Mouse (Mus musculus): ENCODE results near the gene Poc1a. TPM values are rescaled to one million over a fixed set of nuclear protein-coding genes. Genes with fewer than 3 reads are reported as not detected.

Poc1a gene
- polyA plus RNA-seq, 1 experiment from 2014 or later = 40.1 TPM

DNA sequence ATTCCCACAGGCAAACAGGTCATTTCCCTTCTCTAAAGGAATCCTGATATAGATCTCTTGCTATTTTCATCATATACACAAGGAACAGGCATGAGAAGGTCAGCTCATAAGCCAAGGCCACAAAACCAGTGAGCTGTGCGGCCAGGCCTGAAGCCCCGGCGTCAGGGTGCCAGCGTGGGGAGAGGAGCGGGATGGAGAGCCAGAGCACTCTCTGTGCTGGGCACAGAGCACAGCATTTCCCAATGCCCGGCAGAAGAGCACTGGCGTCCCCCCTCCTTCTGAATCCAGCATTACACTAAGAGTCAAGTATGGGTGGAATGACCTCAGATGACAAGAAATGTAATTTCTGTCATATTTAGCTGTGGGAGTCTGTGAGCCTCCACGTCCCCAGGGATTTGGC, 43.5 kb upstream of the Poc1a start:
- DNase-seq (ENCODE audit: low spot score) (no peak), ATAC-seq (ENCODE audit: insufficient number of reproducible peaks, low FRiP score, low TSS enrichment, low read depth) (no peak)
- no peaks in the 10 kb centered on the region for H3K27me3 ChIP-seq (ENCODE audit: control insufficient read depth, insufficient read depth, low read length)
- H3K36me3 ChIP-seq (ENCODE audit: control insufficient read depth, insufficient read depth, low read length) = peaks cover 32% of the 10 kb centered on the region
- no peaks in the 10 kb centered on the region for H3K4me1 ChIP-seq (ENCODE audit: control insufficient read depth, insufficient read depth, low read length)
- H3K4me3 ChIP-seq (ENCODE audit: low read depth, low read length) = no peak overlapping the region
- no peak overlapping the region for H3K9ac ChIP-seq (ENCODE audit: low read length)
- H3K9me3 ChIP-seq (ENCODE audit: control insufficient read depth, low read length) = no peaks in the 10 kb centered on the region
- no peak overlapping the region for H3K27ac ChIP-seq (replicated peaks; ENCODE audit: low read depth, low read length)
- WGBS = 92% methylated on average over 8 of the region's 8 CpGs
- no peak overlapping the region for H3K4me2 ChIP-seq (ENCODE audit: low read depth, severe bottlenecking)

DNA sequence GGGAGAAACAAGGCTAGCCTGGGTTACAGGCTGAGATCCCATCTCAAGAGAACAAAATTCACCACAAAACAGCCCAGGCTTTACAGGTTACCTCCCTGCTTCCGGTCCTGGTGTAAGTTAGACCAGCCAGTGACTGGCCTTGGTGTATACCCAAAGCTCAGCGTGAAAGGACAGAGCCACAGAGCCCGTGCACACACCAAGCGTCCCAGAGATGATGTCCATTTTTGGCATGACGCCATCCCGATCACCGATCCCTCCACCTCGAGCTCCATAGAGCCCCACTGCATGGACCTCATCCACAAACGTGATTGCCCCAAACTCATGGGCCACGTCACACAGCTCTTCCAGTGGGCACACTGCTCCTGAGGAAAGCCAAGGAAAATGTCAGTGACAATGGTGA, 43.0 kb upstream of the Poc1a start:
- no peaks in the 10 kb centered on the region for H3K27me3 ChIP-seq (ENCODE audit: control insufficient read depth, insufficient read depth, low read length)
- H3K36me3 ChIP-seq (ENCODE audit: control insufficient read depth, insufficient read depth, low read length) = peaks cover 32% of the 10 kb centered on the region
- H3K4me3 ChIP-seq (ENCODE audit: low read depth, low read length) = no peak overlapping the region
- H3K4me2 ChIP-seq (ENCODE audit: low read depth, severe bottlenecking) = no peak overlapping the region
- no peak overlapping the region for H3K27ac ChIP-seq (replicated peaks; ENCODE audit: low read depth, low read length)
- ATAC-seq (ENCODE audit: insufficient number of reproducible peaks, low FRiP score, low TSS enrichment, low read depth) (no peak), DNase-seq (ENCODE audit: low spot score) (no peak)
- H3K4me1 ChIP-seq (ENCODE audit: control insufficient read depth, insufficient read depth, low read length) = no peaks in the 10 kb centered on the region
- WGBS = 92% methylated on average over 10 of the region's 10 CpGs
- no peak overlapping the region for H3K9ac ChIP-seq (ENCODE audit: low read length)
- no peaks in the 10 kb centered on the region for H3K9me3 ChIP-seq (ENCODE audit: control insufficient read depth, low read length)

DNA sequence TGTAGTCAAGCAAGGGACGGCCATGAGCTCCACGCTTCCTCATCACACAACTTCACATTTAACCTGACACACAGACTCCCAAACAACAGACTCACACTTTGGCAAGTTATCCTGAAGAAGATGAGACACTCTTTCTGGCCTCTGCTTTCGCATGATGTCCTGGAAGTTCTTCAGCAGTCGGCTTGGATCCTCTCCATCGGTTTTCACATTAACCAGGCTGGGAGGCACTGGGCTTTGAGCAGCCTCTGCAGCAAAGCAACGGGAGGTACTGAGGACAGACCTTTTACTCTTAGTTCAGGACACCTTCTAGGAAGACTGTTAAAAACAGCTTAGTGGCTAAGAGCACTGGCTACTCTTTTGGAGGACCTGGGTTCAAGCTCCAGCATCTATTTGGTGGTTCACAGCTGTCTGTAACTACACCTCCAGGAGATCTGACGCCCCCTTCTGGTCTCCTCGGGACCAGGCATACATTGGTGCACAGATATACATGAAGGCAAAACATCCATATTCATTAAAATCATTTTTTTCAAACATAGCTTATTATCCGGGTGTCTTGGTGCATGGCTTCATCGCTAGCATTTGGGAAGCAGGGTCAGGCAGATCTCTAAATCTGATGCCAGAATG, 39.2 kb upstream of the Poc1a start:
- no peak for DNase-seq (ENCODE audit: low spot score)
- no peak overlapping the region for H3K9ac ChIP-seq (ENCODE audit: low read length)
- ATAC-seq (ENCODE audit: insufficient number of reproducible peaks, low FRiP score, low TSS enrichment, low read depth) = no peak

DNA sequence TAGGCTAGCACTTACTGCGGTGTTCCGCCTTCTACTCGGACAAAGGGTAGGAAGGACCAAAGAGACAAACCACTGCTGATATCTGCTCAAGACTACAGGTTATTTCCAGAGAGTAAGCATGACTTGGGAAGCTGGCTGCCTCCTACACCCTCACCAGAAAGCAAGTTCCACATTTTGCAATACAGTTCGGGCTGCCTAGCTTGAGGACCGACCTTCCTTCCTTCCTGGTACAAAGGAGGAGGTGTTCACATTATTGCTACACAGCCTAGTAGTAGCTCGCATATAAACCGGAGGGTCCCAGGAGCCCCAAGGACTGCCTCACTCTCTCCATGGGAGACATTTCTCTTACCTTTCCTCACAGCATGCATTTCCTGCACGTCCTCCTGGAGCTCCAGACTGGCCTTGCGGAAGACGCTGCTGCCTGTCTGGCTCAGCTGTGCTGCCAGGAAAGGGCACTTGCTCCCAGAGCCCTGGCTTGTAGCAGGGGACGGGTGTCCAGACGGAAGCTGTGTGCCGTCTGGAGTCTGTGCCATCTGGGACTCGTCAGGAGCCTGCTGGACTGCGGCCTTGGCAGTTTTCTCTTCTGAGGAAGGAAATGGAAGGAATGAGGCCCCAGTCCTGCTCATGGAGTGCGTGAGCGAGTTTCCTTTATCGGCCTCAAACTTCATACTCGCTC, 37.9 kb upstream of the Poc1a start:
- no peak overlapping the region for H3K4me2 ChIP-seq (ENCODE audit: low read depth, severe bottlenecking)
- no peak for ATAC-seq (ENCODE audit: insufficient number of reproducible peaks, low FRiP score, low TSS enrichment, low read depth)
- H3K27me3 ChIP-seq (ENCODE audit: control insufficient read depth, insufficient read depth, low read length) = no peaks in the 10 kb centered on the region
- peaks cover 10% of the 10 kb centered on the region; the same call in 1 of the 2 replicates for H3K4me1 ChIP-seq (ENCODE audit: control insufficient read depth, insufficient read depth, low read length)
- no peak overlapping the region for H3K4me3 ChIP-seq (ENCODE audit: low read depth, low read length)
- H3K27ac ChIP-seq (replicated peaks; ENCODE audit: low read depth, low read length) = 0 out of 2 replicates have a peak overlapping the region, but pooled peaks have one; percentile 2
- DNase-seq (ENCODE audit: low spot score) = peak; percentile 55
- H3K36me3 ChIP-seq (ENCODE audit: control insufficient read depth, insufficient read depth, low read length) = peaks cover 22% of the 10 kb centered on the region; the same call in 1 of the 2 replicates
- no peaks in the 10 kb centered on the region for H3K9me3 ChIP-seq (ENCODE audit: control insufficient read depth, low read length)
- H3K9ac ChIP-seq (ENCODE audit: low read length) = no peak overlapping the region
- WGBS = 57% methylated on average over 19 of the region's 19 CpGs

More for the DNA sequence above, 39.2 kb upstream of the Poc1a start:
- Histone ChIP-seq H3K27ac (replicated peaks; ENCODE audit: low read depth, low read length) (no peak overlapping the region), H3K27me3 (ENCODE audit: control insufficient read depth, insufficient read depth, low read length) (no peaks in the 10 kb centered on the region), H3K4me2 (ENCODE audit: low read depth, severe bottlenecking) (no peak overlapping the region), H3K9me3 (ENCODE audit: control insufficient read depth, low read length) (no peaks in the 10 kb centered on the region), H3K4me3 (ENCODE audit: low read depth, low read length) (no peak overlapping the region), H3K4me1 (ENCODE audit: control insufficient read depth, insufficient read depth, low read length) (peaks cover 5% of the 10 kb centered on the region; the same call in 1 of the 2 replicates), H3K36me3 (ENCODE audit: control insufficient read depth, insufficient read depth, low read length) (peaks cover 22% of the 10 kb centered on the region; the same call in 1 of the 2 replicates)
- WGBS = 90% methylated on average over 10 of the region's 10 CpGs

DNA sequence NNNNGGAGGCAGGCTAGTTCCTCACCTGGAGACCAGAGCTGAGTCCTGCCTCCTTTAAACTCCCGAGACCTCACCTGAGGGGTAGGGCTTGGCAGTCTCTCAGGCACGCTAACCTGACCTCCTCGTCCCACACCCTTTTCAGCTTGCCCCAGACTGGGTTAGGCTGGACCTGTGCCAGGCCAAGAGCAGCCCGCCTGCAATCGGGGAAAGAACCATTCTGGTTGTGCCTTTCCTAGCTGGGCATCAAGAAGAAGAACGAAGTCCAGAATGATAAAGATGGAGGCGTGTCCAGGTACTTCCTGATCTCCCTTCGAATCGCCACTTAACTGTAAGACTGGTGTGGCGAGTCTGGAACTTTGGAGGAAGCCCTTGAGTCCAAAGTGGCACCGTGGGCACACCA, 31.3 kb upstream of the Poc1a start:
- no peak for ATAC-seq (ENCODE audit: insufficient number of reproducible peaks, low FRiP score, low TSS enrichment, low read depth)
- no peaks in the 10 kb centered on the region for H3K27me3 ChIP-seq (ENCODE audit: control insufficient read depth, insufficient read depth, low read length)
- H3K4me1 ChIP-seq (ENCODE audit: control insufficient read depth, insufficient read depth, low read length) = peaks cover 13% of the 10 kb centered on the region
- H3K9me3 ChIP-seq (ENCODE audit: control insufficient read depth, low read length) = no peaks in the 10 kb centered on the region
- no peak for DNase-seq (ENCODE audit: low spot score)
- H3K36me3 ChIP-seq (ENCODE audit: control insufficient read depth, insufficient read depth, low read length) = no peaks in the 10 kb centered on the region
- no peak overlapping the region for H3K4me2 ChIP-seq (ENCODE audit: low read depth, severe bottlenecking)
- no peak overlapping the region for H3K4me3 ChIP-seq (ENCODE audit: low read depth, low read length)
- WGBS = 91% methylated on average over 11 of the region's 11 CpGs
- H3K27ac ChIP-seq (replicated peaks; ENCODE audit: low read depth, low read length) = no peak overlapping the region
- H3K9ac ChIP-seq (ENCODE audit: low read length) = no peak overlapping the region

DNA sequence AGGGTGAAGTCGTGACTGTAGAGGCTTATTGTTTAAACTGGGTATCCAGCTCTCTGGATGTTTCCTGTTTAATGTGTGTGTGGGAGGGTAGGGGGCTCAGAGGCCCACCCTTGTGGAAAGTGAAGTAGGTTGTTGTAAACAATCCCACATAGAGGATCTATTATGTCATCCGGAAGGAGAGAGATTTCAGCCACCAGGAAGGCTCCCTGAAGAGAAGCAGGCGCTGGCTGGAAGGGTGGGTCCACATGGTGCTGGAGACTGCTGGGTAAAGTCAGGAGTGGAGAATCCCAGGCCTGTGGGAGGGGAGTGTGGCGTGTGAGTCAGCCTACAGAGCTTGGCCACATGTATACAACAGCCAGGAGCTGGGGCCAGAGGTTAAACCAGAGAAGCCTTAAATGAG, 30.6 kb upstream of the Poc1a start:
- Histone ChIP-seq H3K9me3 (ENCODE audit: control insufficient read depth, low read length) (no peaks in the 10 kb centered on the region), H3K36me3 (ENCODE audit: control insufficient read depth, insufficient read depth, low read length) (no peaks in the 10 kb centered on the region), H3K9ac (ENCODE audit: low read length) (no peak overlapping the region), H3K27ac (replicated peaks; ENCODE audit: low read depth, low read length) (no peak overlapping the region), H3K27me3 (ENCODE audit: control insufficient read depth, insufficient read depth, low read length) (no peaks in the 10 kb centered on the region), H3K4me3 (ENCODE audit: low read depth, low read length) (no peak overlapping the region), H3K4me1 (ENCODE audit: control insufficient read depth, insufficient read depth, low read length) (peaks cover 13% of the 10 kb centered on the region), H3K4me2 (ENCODE audit: low read depth, severe bottlenecking) (no peak overlapping the region)
- DNase-seq (ENCODE audit: low spot score) (no peak), ATAC-seq (ENCODE audit: insufficient number of reproducible peaks, low FRiP score, low TSS enrichment, low read depth) (no peak)
- 61% methylated on average over 4 of the region's 4 CpGs for WGBS

DNA sequence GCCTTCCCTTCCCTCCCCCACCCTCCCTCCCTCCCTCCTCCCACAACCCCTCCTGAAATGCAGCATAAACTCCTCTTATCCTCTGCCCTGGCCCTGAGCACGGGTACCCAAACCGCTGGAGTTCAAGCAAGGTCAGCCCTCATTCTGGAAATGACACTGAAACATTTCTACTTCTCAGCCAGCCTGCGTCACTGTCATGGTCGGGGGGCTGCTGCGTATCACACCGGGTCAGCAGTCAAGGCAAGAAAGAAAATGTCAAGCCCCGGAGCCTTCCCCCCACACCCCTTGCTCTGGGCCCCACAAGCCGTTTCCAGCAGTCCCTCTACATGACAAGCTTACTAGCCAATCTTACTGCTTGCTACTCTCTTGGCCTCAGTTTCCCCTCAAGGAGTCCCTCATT, 29.8 kb upstream of the Poc1a start:
- Histone ChIP-seq H3K4me3 (ENCODE audit: low read depth, low read length) (no peak overlapping the region), H3K9me3 (ENCODE audit: control insufficient read depth, low read length) (no peaks in the 10 kb centered on the region), H3K4me2 (ENCODE audit: low read depth, severe bottlenecking) (no peak overlapping the region), H3K9ac (ENCODE audit: low read length) (no peak overlapping the region), H3K27me3 (ENCODE audit: control insufficient read depth, insufficient read depth, low read length) (no peaks in the 10 kb centered on the region), H3K4me1 (ENCODE audit: control insufficient read depth, insufficient read depth, low read length) (peaks cover 13% of the 10 kb centered on the region), H3K27ac (replicated peaks; ENCODE audit: low read depth, low read length) (no peak overlapping the region), H3K36me3 (ENCODE audit: control insufficient read depth, insufficient read depth, low read length) (no peaks in the 10 kb centered on the region)
- 82% methylated on average over 8 of the region's 8 CpGs for WGBS
- ATAC-seq (ENCODE audit: insufficient number of reproducible peaks, low FRiP score, low TSS enrichment, low read depth) (no peak), DNase-seq (ENCODE audit: low spot score) (no peak)

DNA sequence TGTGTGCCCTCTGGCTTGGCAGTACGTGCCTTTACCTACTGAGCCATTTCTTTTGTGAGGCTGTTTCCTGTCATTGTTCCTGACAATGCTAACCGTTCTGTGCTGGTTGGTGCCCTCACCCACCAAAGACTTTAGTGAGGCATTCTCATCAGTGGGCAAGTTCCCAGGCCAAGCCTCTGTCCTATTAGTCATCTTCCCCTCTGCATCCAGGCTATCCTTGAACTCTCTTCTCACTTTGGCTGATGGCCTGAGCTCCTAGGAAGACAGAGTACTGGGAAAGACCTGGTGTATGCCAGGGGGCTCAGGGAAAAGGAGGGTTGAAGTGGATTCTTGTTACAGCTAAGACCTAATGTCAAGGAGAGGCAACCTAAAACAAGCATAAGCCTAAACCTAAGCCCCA, 26.9 kb upstream of the Poc1a start:
- Histone ChIP-seq H3K27me3 (ENCODE audit: control insufficient read depth, insufficient read depth, low read length) (no peaks in the 10 kb centered on the region), H3K9ac (ENCODE audit: low read length) (no peak overlapping the region), H3K9me3 (ENCODE audit: control insufficient read depth, low read length) (no peaks in the 10 kb centered on the region), H3K36me3 (ENCODE audit: control insufficient read depth, insufficient read depth, low read length) (no peaks in the 10 kb centered on the region), H3K27ac (replicated peaks; ENCODE audit: low read depth, low read length) (no peak overlapping the region), H3K4me3 (ENCODE audit: low read depth, low read length) (no peak overlapping the region), H3K4me1 (ENCODE audit: control insufficient read depth, insufficient read depth, low read length) (no peaks in the 10 kb centered on the region), H3K4me2 (ENCODE audit: low read depth, severe bottlenecking) (no peak overlapping the region)
- WGBS = 79% methylated on average over 2 of the region's 2 CpGs
- no peak for DNase-seq (ENCODE audit: low spot score)
- no peak for ATAC-seq (ENCODE audit: insufficient number of reproducible peaks, low FRiP score, low TSS enrichment, low read depth)
